Mouse (Mus musculus): Measurements from ENCODE around the gene Gm12695. TPM values are rescaled to one million over a fixed set of nuclear protein-coding genes. Genes with fewer than 3 reads are reported as not detected.

Gene Gm12695
- not detected for total RNA-seq (2021)

GRCm38 (mm10) chr4:96785086-96785485, at the start of gene Gm12695:
Gene Gm12695 (minus strand): TSS chr4:96785186.
- intact Hi-C loops (cut with DNase I), result no loop called here
- DNase-seq (ENCODE audit: extremely low spot score in 1 of 2, low spot score in 2 of 2), result no peak

DNA sequence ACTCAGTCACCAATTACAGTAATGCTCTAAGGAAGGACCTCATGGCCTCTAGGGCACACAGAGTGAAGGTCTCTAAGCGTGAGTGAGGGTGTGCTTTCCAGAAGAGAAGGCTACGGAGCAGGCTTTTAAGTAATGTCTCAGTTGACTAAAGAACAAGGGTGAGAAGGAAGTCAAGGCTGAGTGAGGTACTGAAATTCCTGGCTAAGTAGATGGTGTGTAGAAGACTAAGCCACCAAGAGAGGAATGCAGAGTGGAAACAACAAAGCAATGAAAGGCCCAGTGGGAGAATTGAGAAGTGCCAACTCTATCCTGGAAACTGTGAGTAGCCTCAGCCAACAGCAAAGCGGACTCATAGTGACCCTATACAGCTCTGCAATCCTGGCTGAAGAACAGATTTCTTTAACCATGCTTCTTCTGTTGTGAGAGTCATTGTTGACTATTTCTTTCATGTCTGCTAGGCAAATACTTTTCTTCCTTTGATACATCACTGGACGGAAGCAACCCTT, 40.6 kb upstream of the Gm12695 start:
- intact Hi-C loops (cut with DNase I), result no loop called here
- DNase-seq (ENCODE audit: extremely low spot score in 1 of 2, low spot score in 2 of 2), result no peak

- intact Hi-C loops (cut with DNase I), result no loop called here
- no peak for DNase-seq (ENCODE audit: extremely low spot score in 1 of 2, low spot score in 2 of 2)
Observed at GRCm38 (mm10) chr4:96806824-96807808, 22.1 kb upstream of the Gm12695 start.

DNA sequence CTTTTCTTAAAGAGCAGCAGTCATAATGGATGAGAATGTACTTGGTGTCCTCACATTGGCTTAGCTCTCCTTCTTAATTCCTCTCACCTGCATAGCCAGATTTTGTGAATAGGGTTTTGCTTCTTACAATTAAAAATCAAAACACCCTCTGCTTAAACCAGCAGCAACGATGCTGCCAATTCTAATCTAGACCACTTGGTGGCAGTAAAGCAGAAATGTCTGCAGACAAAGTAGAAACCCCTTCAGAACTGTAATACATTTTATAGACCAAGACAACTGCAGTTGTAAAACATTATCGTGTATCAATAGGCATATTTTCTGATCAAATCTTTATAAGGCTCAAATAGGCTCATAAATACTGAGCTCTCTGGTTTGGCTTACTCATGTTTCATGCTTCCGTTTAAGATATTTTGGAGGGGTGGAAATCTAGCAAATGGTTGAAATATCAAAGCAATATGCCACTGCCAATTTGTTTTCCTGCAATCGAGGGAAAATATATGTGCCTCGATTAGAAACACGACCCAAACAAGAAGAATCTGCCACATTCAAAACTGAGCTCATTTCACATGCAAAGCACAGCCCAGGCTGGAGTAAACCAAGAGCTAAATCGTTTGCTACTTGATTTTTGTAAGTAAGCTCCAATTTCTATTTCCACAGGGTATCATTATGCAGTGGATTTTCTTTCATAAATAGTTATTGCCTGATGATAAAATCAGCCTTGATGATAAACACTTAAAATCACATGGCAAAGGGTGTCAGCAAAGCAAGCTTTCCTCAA, 14.6 kb upstream of the Gm12695 start:
- intact Hi-C loops (cut with DNase I), result loop anchor here (2.0 kb wide), 1 partner anchor 79 kb away; no protein-coding TSS in a partner anchor
- DNase-seq (ENCODE audit: extremely low spot score in 1 of 2, low spot score in 2 of 2), result peak; percentile 23 to 59

DNA sequence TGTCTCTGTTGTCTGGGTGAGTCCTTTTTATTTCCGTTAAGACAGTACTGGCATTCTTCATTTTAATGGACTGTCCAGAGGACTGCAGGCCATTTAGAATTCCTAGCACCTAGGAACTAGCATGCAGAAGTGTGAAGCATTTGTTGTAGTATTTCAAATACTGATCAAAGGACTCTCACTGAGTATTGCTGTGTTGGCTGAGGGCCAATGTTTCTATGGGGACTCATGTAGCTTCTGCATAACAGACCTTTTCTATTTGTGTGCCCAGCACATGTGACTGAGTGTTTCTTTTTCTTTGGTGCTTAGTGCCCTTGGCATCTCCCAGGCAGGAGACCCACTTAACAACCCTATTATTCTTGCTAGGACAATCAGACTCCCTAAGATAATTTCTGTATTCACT, 12.6 kb upstream of the Gm12695 start:
- peak; percentile 56 to 64 for DNase-seq (ENCODE audit: extremely low spot score in 1 of 2, low spot score in 2 of 2)
- intact Hi-C loops (cut with DNase I), result no loop called here

- DNase-seq (ENCODE audit: extremely low spot score in 1 of 2, low spot score in 2 of 2), result no peak
- intact Hi-C loops (cut with DNase I), result no loop called here
Observed at GRCm38 (mm10) chr4:96791301-96791700, 6.3 kb upstream of the Gm12695 start.

GRCm38 (mm10) chr4:96789905-96790304, 4.9 kb upstream of the Gm12695 start:
- no peak for DNase-seq (ENCODE audit: extremely low spot score in 1 of 2, low spot score in 2 of 2)
- intact Hi-C loops (cut with DNase I), result no loop called here

- intact Hi-C loops (cut with DNase I), result no loop called here
- peak in 1 of 2 experiments; percentile 10 for DNase-seq (ENCODE audit: extremely low spot score in 1 of 2, low spot score in 2 of 2)
Observed at GRCm38 (mm10) chr4:96786610-96787009, 1.6 kb upstream of the Gm12695 start.

- intact Hi-C loops (cut with DNase I), result no loop called here
- DNase-seq (ENCODE audit: extremely low spot score in 1 of 2, low spot score in 2 of 2), result no peak
Observed at GRCm38 (mm10) chr4:96772966-96773566, 11.9 kb downstream of the Gm12695 start.

GRCm38 (mm10) chr4:96766396-96766998, 18.5 kb downstream of the Gm12695 start:
- DNase-seq (ENCODE audit: extremely low spot score in 1 of 2, low spot score in 2 of 2), result peak; percentile 8 to 16
- intact Hi-C loops (cut with DNase I), result no loop called here

GRCm38 (mm10) chr4:96751953-96752352, 33.0 kb downstream of the Gm12695 start:
- intact Hi-C loops (cut with DNase I), result no loop called here
- no peak for DNase-seq (ENCODE audit: extremely low spot score in 1 of 2, low spot score in 2 of 2)

- intact Hi-C loops (cut with DNase I), result no loop called here
- no peak for DNase-seq (ENCODE audit: extremely low spot score in 1 of 2, low spot score in 2 of 2)
Observed at GRCm38 (mm10) chr4:96740472-96740871, 44.5 kb downstream of the Gm12695 start.

DNA sequence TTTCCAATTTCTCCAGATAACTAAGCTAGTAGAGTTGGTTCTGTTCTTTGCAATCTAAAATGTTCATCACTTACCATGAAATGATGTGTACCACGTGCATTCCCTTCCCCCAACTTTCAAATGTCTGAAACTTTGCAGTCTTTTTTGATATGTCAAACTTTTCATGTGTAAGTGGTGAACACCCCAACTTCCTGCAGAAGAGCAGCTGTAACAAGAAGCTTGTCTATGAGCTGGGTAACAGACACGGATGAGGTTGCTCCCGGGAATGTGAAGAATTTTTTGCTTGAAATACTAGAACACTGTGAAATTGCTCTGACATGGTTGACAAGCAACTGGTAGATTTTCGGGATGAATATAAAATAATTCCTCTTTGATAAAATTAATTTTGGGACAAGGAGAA, 55.7 kb downstream of the Gm12695 start:
- intact Hi-C loops (cut with DNase I), result no loop called here
- no peak for DNase-seq (ENCODE audit: extremely low spot score in 1 of 2, low spot score in 2 of 2)

DNA sequence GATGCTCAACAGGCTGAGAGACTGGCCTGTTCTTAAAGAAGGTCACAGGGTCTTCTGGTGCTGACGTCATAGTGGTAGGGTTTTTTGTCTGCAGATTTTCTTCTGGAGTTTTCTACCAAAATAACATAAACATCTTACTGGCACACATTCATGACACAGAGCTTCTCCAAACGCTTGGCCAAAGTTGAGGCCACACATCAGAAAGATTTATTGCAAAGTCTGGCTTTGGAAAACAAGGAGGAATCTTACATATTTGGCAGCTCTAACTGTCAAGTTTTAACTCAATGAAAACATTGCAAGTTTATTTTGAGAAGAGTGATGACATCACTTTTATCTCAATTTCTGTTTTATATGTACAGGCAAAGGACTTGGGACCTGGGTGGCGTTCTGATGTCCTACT, 56.8 kb downstream of the Gm12695 start:
- intact Hi-C loops (cut with DNase I), result no loop called here
- DNase-seq (ENCODE audit: extremely low spot score in 1 of 2, low spot score in 2 of 2), result no peak

DNA sequence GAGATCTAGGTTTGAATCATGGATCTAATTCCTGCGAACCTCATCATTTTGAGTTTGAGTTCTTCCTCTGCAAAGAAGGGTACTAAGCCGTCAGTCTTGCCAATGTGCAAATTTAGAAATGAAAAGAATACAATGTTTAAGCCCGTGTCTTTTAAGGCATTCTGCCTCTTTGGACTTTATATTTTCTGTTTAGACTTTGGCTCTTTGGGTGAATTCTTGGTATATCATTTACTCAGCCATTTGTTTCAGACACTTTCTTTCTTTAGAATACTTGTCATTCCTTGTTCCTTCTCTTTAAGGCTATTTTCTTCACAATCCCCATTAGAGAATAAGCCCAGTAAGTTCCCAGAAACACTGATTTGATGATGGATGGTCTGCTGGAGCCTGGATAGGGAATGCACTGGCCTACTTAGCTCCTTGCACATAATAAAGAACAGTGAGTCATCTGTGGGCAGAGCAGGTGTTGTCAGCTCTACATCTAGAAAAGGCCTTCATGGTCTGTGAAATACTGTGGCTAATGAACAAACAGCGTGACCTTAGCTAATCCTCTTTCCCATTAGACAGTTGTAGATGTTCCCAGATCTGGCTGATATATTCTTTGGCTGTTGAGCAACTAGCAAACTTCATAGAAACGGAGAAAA, 59.5 kb downstream of the Gm12695 start:
- intact Hi-C loops (cut with DNase I), result no loop called here
- no peak for DNase-seq (ENCODE audit: extremely low spot score in 1 of 2, low spot score in 2 of 2)

DNA sequence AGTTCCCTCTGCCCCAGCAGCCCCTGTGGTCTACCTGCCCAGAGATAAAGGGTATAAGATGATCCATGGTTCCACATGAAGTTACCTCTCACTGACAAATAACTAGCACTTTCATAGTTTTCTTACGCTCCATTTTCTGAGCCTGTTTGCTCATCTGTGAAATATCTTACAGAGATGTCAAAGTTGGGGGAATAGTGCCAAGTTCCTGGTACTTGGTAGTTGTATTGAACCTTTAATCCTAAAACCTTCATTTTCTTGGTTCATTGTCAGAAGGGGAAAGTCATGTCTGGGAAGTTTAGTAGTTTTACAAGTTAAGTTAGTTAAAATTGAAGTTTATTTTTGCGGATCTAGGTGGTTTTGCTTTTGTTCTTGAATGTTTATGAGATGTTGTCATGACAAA, 62.7 kb downstream of the Gm12695 start:
- no peak for DNase-seq (ENCODE audit: extremely low spot score in 1 of 2, low spot score in 2 of 2)
- intact Hi-C loops (cut with DNase I), result no loop called here

DNA sequence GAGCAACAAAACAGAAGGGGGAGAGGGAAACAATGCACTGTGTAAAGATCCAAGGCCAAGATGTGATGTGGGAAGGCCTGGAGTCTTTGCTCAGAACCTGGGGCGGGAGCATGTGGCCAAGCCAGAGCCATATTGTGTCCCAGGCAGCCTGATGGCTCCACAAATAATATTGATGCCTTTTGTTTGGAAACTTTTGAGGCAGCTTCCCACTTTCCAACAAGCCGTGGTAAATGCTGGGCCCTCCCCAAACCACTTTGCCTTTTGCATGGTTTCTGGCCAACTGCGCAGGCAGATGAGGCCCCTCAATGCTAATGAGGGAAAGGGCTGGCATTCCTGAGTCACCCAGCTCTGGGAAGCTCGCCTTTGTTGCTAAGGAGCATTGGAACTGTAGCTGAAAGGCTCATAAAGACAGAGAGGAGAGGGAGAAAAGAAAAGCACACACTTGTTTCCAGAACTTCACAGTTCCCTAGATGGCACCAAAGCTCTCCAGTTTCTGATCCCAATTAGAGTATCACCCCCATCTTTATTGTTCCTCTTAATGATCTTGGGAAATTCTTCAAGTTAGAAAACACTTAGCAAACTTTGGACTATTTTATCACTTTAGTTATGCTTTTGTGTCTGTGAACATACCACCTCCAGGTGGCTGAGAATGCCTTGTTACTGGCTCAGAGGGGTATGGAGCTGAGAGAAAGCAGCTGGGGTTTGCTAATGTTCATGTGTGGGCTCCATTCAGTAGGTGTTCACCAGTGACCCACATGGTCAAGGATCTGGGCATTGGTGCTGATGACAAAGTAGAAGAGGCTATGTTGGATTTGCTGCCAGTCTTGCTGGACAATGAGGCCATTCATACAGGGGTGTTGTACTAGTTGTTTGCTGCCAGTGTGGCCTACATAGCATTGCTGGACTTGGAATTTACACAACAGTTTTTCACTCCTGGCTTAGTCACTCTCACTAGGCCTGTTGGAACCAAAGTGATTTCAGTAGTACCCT, 65.7 kb downstream of the Gm12695 start:
- intact Hi-C loops (cut with DNase I), result loop anchor here (2.0 kb wide), 1 partner anchor 20 kb away; no protein-coding TSS in a partner anchor
- DNase-seq (ENCODE audit: extremely low spot score in 1 of 2, low spot score in 2 of 2), result peak; percentile 27 to 70
